8 mouse cellular contexts compared by ENCODE assay signal in genomic region chr12:71768890-71769289, GRCm38 (mm10).
DNase-seq lines count a peak whose midpoint lies in the region; ATAC-seq and TF ChIP-seq lines count a peak whose summit lies in the region.

No protein-coding gene starts in this region.

- no peaks in the 10 kb centered on the region for H3K9me3 ChIP-seq in kidney, embryonic 15.5 days (replicated peaks)
- H3K9me3 ChIP-seq in embryonic facial prominence, embryonic 15.5 days (replicated peaks), result no peaks in the 10 kb centered on the region
- no peaks in the 10 kb centered on the region for H3K9me3 ChIP-seq in intestine, embryonic 16.5 days (ENCODE audit: control insufficient read depth, low read length)
- no peaks in the 10 kb centered on the region for H3K9me3 ChIP-seq in midbrain, postnatal 0 days (ENCODE audit: low read length)

- peaks cover 5% of the 10 kb centered on the region for H3K4me1 ChIP-seq in kidney, embryonic 15.5 days
- H3K4me1 ChIP-seq in embryonic facial prominence, embryonic 15.5 days, result 0 out of 2 replicates have a peak, but pooled peaks cover 7% of the 10 kb centered on the region
- no peaks in the 10 kb centered on the region for H3K4me1 ChIP-seq in intestine, embryonic 16.5 days (ENCODE audit: control insufficient read depth, insufficient read depth, low read length)
- H3K4me1 ChIP-seq in midbrain, postnatal 0 days (ENCODE audit: insufficient read depth, low read length), result no peaks in the 10 kb centered on the region

- WGBS in kidney, embryonic 15.5 days, result 10% methylated on average over 9 of the region's 9 CpGs
- 30% methylated on average over 9 of the region's 9 CpGs for WGBS in embryonic facial prominence, embryonic 15.5 days
- 20% methylated on average over 9 of the region's 9 CpGs for WGBS in intestine, embryonic 16.5 days
- 35% methylated on average over 9 of the region's 9 CpGs for WGBS in midbrain, postnatal 0 days

- H3K36me3 ChIP-seq in kidney, embryonic 15.5 days, result no peaks in the 10 kb centered on the region
- no peaks in the 10 kb centered on the region for H3K36me3 ChIP-seq in embryonic facial prominence, embryonic 15.5 days
- no peaks in the 10 kb centered on the region for H3K36me3 ChIP-seq in intestine, embryonic 16.5 days (ENCODE audit: control insufficient read depth, insufficient read depth, low read length)
- no peaks in the 10 kb centered on the region for H3K36me3 ChIP-seq in midbrain, postnatal 0 days (ENCODE audit: insufficient read depth, low read length)

- no peak for DNase-seq in kidney, adult 9 months
- DNase-seq in midbrain, postnatal 0 days (ENCODE audit: low spot score), result no peak
- no peak for DNase-seq in layer of hippocampus, postnatal 10 days (ENCODE audit: low spot score in 2 of 2)
- no peak for DNase-seq in cerebellum, postnatal 14 days
- no peak for DNase-seq in layer of hippocampus, postnatal 25 days (ENCODE audit: extremely low spot score in 1 of 2, low spot score in 1 of 2)

- ATAC-seq in kidney, embryonic 15.5 days (replicated peaks; ENCODE audit: low FRiP score), result 0 out of 2 replicates have a peak, but pooled peaks have one; percentile 52
- ATAC-seq in embryonic facial prominence, embryonic 15.5 days (ENCODE audit: insufficient number of reproducible peaks, low FRiP score, low TSS enrichment, low read depth), result no peak
- ATAC-seq in intestine, embryonic 16.5 days, result no peak
- no peak for ATAC-seq in midbrain, postnatal 0 days (ENCODE audit: low FRiP score)

- H3K27me3 ChIP-seq in kidney, embryonic 15.5 days, result no peaks in the 10 kb centered on the region
- 0 out of 2 replicates have a peak, but pooled peaks cover 3% of the 10 kb centered on the region for H3K27me3 ChIP-seq in embryonic facial prominence, embryonic 15.5 days
- no peaks in the 10 kb centered on the region for H3K27me3 ChIP-seq in intestine, embryonic 16.5 days (replicated peaks; ENCODE audit: control insufficient read depth, insufficient read depth, low read length)
- no peaks in the 10 kb centered on the region for H3K27me3 ChIP-seq in midbrain, postnatal 0 days (ENCODE audit: insufficient read depth, low read length)

- TF ChIP-seq CTCF in midbrain, postnatal 0 days (IDR thresholded peaks at IDR 0.05), result no peak

- H3K27ac ChIP-seq in kidney, embryonic 15.5 days, result no peak overlapping the region
- H3K27ac ChIP-seq in embryonic facial prominence, embryonic 15.5 days (replicated peaks), result 0 out of 2 replicates have a peak overlapping the region, but pooled peaks have one; percentile 17
- no peak overlapping the region for H3K27ac ChIP-seq in intestine, embryonic 16.5 days (ENCODE audit: low read length)
- H3K27ac ChIP-seq in midbrain, postnatal 0 days (ENCODE audit: low read depth, low read length), result no peak overlapping the region

- H3K9ac ChIP-seq in kidney, embryonic 15.5 days, result no peak overlapping the region
- H3K9ac ChIP-seq in embryonic facial prominence, embryonic 15.5 days, result 0 out of 2 replicates have a peak overlapping the region, but pooled peaks have one; percentile 31
- no peak overlapping the region for H3K9ac ChIP-seq in intestine, embryonic 16.5 days (ENCODE audit: low read depth, low read length)
- H3K9ac ChIP-seq in midbrain, postnatal 0 days (replicated peaks; ENCODE audit: low read length, poor library complexity, severe bottlenecking), result no peak overlapping the region

- H3K4me2 ChIP-seq in kidney, embryonic 15.5 days, result peak overlapping the region; percentile 69
- peak overlapping the region; percentile 56 for H3K4me2 ChIP-seq in embryonic facial prominence, embryonic 15.5 days (replicated peaks)
- H3K4me2 ChIP-seq in intestine, embryonic 16.5 days (ENCODE audit: low read depth, low read length), result peak overlapping the region; percentile 60
- peak overlapping the region; percentile 35 for H3K4me2 ChIP-seq in midbrain, postnatal 0 days (ENCODE audit: low read depth, low read length, poor library complexity, severe bottlenecking)

- peak overlapping the region; percentile 39 for H3K4me3 ChIP-seq in kidney, embryonic 15.5 days (replicated peaks)
- H3K4me3 ChIP-seq in embryonic facial prominence, embryonic 15.5 days (replicated peaks), result peak overlapping the region; percentile 36
- peak overlapping the region; percentile 39 for H3K4me3 ChIP-seq in intestine, embryonic 16.5 days (ENCODE audit: low read length)
- H3K4me3 ChIP-seq in midbrain, postnatal 0 days (ENCODE audit: low read depth, low read length), result 0 out of 2 replicates have a peak overlapping the region, but pooled peaks have one; percentile 1
